Comparison of ENCODE assay signal across 8 mouse cellular contexts in genomic region chr12:44601410-44602149, GRCm38 (mm10).
DNase-seq lines count a peak whose midpoint lies in the region; ATAC-seq lines count a peak whose summit lies in the region.

No protein-coding gene starts in this region.

- no peak for ATAC-seq in limb, embryonic 11.5 days (ENCODE audit: insufficient number of reproducible peaks, low FRiP score, low TSS enrichment, low read depth)
- peak; percentile 49; the same call in 1 of the 2 replicates for ATAC-seq in neural tube, embryonic 11.5 days (ENCODE audit: insufficient read depth, low FRiP score, low TSS enrichment)

- H3K9me3 ChIP-seq in limb, embryonic 11.5 days (ENCODE audit: control insufficient read depth, low read length) = no peaks in the 10 kb centered on the region
- no peaks in the 10 kb centered on the region for H3K9me3 ChIP-seq in neural tube, embryonic 11.5 days (ENCODE audit: control insufficient read depth, low read length)

- H3K4me2 ChIP-seq in limb, embryonic 11.5 days (ENCODE audit: low read depth, severe bottlenecking) = no peak overlapping the region
- no peak overlapping the region for H3K4me2 ChIP-seq in neural tube, embryonic 11.5 days (ENCODE audit: low read depth)

- H3K4me3 ChIP-seq in limb, embryonic 11.5 days (ENCODE audit: low read depth, low read length) = no peak overlapping the region
- no peak overlapping the region for H3K4me3 ChIP-seq in neural tube, embryonic 11.5 days (ENCODE audit: low read depth, low read length)

- no peaks in the 10 kb centered on the region for H3K4me1 ChIP-seq in limb, embryonic 11.5 days (ENCODE audit: control insufficient read depth, insufficient read depth, low read length)
- H3K4me1 ChIP-seq in neural tube, embryonic 11.5 days (ENCODE audit: control insufficient read depth, insufficient read depth, low read length) = no peaks in the 10 kb centered on the region

- 37% methylated on average over 16 of the region's 16 CpGs for WGBS in limb, embryonic 11.5 days
- WGBS in neural tube, embryonic 11.5 days = 43% methylated on average over 16 of the region's 16 CpGs

- DNase-seq in urinary bladder, adult 18-20 months (ENCODE audit: low spot score in 2 of 2) = peak; percentile 1 to 36
- no peak for DNase-seq in urinary bladder, postnatal 10 days (ENCODE audit: low spot score)
- peak; percentile 89 to 93 for DNase-seq in cerebellum, postnatal 10 days
- DNase-seq in gastrocnemius, adult 18-20 months (ENCODE audit: low spot score) = peak; percentile 43
- DNase-seq in induced T-regulatory cell, adult 2 months (ENCODE audit: low read depth) = peak; percentile 23
- peak; percentile 78 for DNase-seq in limb, embryonic 11.5 days (ENCODE audit: low spot score)
- DNase-seq in neural tube, embryonic 11.5 days (ENCODE audit: low spot score) = peak; percentile 81
- DNase-seq in thymus, postnatal 14 days = peak; percentile 34

- H3K27ac ChIP-seq in limb, embryonic 11.5 days (replicated peaks; ENCODE audit: low read depth, low read length) = no peak overlapping the region
- no peak overlapping the region for H3K27ac ChIP-seq in neural tube, embryonic 11.5 days (ENCODE audit: low read depth, low read length)

- no peak overlapping the region for H3K9ac ChIP-seq in limb, embryonic 11.5 days (ENCODE audit: low read length)
- no peak overlapping the region for H3K9ac ChIP-seq in neural tube, embryonic 11.5 days (ENCODE audit: low read length)

- no peaks in the 10 kb centered on the region for H3K27me3 ChIP-seq in limb, embryonic 11.5 days (ENCODE audit: control insufficient read depth, insufficient read depth, low read length)
- no peaks in the 10 kb centered on the region for H3K27me3 ChIP-seq in neural tube, embryonic 11.5 days (ENCODE audit: control insufficient read depth, insufficient read depth, low read length)

- H3K36me3 ChIP-seq in limb, embryonic 11.5 days (ENCODE audit: control insufficient read depth, insufficient read depth, low read length) = no peaks in the 10 kb centered on the region
- H3K36me3 ChIP-seq in neural tube, embryonic 11.5 days (ENCODE audit: control insufficient read depth, insufficient read depth, low read length) = no peaks in the 10 kb centered on the region
